Mouse (Mus musculus) liver, embryonic 14.5 days (tissue): Measurements from ENCODE around the gene Sh3pxd2a.

Source experiments
- CTCF ChIP-seq: IDR thresholded peaks from 2 replicates; pipeline ENCODE4 v1.5.1; 2016; ENCODE audit warnings: antibody characterized with exemption, low read depth, control low read depth
- EP300 ChIP-seq: IDR thresholded peaks from 2 replicates; pipeline ENCODE4 v1.6.1; 2016; ENCODE audit warnings: antibody characterized with exemption, low read depth

- TF ChIP-seq CTCF (no peak), EP300 (no peak)
These were observed 215.9 kb downstream of the Sh3pxd2a start for GRCm38 (mm10) chr19:47248296-47248695.
